Mouse (Mus musculus) small intestine, adult 2 months (tissue): ENCODE measurements around the gene Arhgef40. TPM values are rescaled to one million over a fixed set of nuclear protein-coding genes. Genes with fewer than 3 reads are reported as not detected.

Source experiments
- H3K27ac ChIP-seq: fragments of 200-500 bp; 2 replicates; pipeline ENCODE4 v1.5.1; 2012; ENCODE audit warnings: low read depth, low read length, control low read depth, inconsistent platforms; ENCODE audit not compliant: insufficient read depth
- H3K27me3 ChIP-seq: fragments of 200-500 bp; 2 replicates; pipeline ENCODE4 v1.6.1; 2012; ENCODE audit warnings: mild to moderate bottlenecking, moderate library complexity, low read length, inconsistent platforms; ENCODE audit not compliant: control insufficient read depth, insufficient read depth
- H3K36me3 ChIP-seq: fragments of 200-500 bp; 2 replicates; pipeline ENCODE4 v1.6.1; 2012; ENCODE audit warnings: mild to moderate bottlenecking, low read length, control low read depth, inconsistent platforms; ENCODE audit not compliant: control insufficient read depth, insufficient read depth
- H3K4me1 ChIP-seq: fragments of 200-500 bp; 2 replicates; pipeline ENCODE4 v1.6.1; 2012; ENCODE audit warnings: low read length, inconsistent platforms, mixed read lengths; ENCODE audit not compliant: control insufficient read depth, insufficient read depth, insufficient read length
- H3K4me3 ChIP-seq: fragments of 200-500 bp; 2 replicates; pipeline ENCODE4 v1.5.1; 2012; ENCODE audit warnings: low read depth, mild to moderate bottlenecking, control low read depth, inconsistent platforms, low read length, moderate library complexity
- CTCF ChIP-seq: fragments of 200-500 bp; IDR thresholded peaks from 2 replicates; pipeline ENCODE4 v1.5.1; 2012; ENCODE audit warnings: low read depth, mild to moderate bottlenecking, control low read depth, inconsistent platforms, low read length, moderate library complexity, mixed read lengths; ENCODE audit not compliant: insufficient replicate concordance, insufficient read length; ENCODE audit errors: extremely low read depth
- POLR2A ChIP-seq: fragments of 200-500 bp; IDR thresholded peaks from 2 replicates; pipeline ENCODE4 v1.6.1; 2012; ENCODE audit warnings: low read depth, mild to moderate bottlenecking, control low read depth, inconsistent platforms, low read length, moderate library complexity
- WGBS: fragments of 180-500 bp; shearing (Covaris S2); methylation state at CpG from one replicate; pipeline ENCODE4 v1.1.7; 2018; 5-methylcytosine and 5-hydroxymethylcytosine counted together
- polyA plus RNA-seq: library from polyadenylated mRNA; depleted of rRNA; stranded (reverse); fragments of >200 nt; gene quantifications from 2 replicates; pipeline ENCODE4 v1.2.3, GENCODE M21; 2012

Arhgef40 gene
- polyA plus RNA-seq, 1 experiment, result 19.1 TPM

DNA sequence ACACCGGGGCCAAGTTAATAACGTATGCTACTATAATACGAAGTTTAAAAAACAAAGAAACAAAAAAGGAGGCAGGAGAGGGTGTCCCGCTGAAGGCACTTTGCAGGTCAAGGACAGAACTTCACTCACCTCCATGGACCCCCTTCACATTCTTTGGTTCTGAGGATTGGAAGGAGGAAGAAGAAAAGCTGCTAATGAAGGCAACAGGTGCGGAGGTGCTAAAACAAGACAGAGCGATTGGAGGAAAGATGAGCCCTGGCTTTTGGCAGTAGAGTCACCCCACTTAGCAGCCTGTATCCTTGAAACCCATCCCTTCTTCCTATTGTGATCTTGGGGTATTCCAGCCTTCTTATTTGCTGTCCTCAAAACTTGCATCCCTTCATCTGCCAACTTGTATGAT, 25.3 kb downstream of the Arhgef40 start:
- no peak overlapping the region for H3K27ac ChIP-seq
- whole genome bisulfite sequencing, result 89% methylated on average over 6 of the region's 6 CpGs
- H3K27me3 ChIP-seq, result no peaks in the 10 kb centered on the region
- H3K4me1 ChIP-seq, result peaks cover 3% of the 10 kb centered on the region
- TF ChIP-seq CTCF (no peak), POLR2A (no peak)
- H3K36me3 ChIP-seq, result peaks cover 30% of the 10 kb centered on the region
- H3K4me3 ChIP-seq, result no peak overlapping the region

DNA sequence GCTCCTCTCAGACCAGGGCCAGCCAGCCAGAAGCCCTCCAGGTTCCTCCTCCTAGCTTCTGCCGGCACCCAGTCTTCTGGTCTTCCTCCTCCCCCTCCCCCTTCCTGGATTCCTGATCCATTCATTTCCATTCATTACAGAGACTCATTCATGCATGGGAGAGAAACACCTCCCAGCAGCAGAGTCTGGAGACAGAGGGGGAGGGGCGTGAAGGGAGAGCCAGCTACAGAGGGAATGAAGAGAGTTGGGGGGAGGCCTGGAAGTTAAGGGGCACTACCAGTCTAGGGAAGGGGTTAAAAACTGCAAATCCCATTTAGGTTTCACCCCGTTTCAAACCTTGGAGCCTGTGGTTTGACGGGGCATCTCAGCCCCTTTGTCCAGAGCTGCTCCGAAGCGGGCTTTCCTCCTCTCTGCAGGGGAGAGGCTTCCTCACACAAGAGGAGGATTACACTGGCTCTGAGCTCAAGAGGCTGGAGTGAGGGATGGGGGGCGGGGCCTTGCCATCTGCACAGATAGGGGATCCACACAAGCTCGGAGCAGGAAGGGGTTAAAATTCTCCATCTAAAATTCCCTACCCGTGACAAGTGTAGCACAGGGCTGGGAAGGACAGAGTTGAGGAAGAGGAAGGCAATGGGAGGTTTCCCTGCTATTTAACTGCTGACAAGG, 26.1 kb downstream of the Arhgef40 start:
- TF ChIP-seq CTCF (no peak), POLR2A (no peak)
- Histone ChIP-seq H3K36me3 (peaks cover 25% of the 10 kb centered on the region), H3K4me1 (peaks cover 5% of the 10 kb centered on the region), H3K27me3 (no peaks in the 10 kb centered on the region), H3K4me3 (no peak overlapping the region), H3K27ac (no peak overlapping the region)
- WGBS, result 62% methylated on average over 9 of the region's 9 CpGs

DNA sequence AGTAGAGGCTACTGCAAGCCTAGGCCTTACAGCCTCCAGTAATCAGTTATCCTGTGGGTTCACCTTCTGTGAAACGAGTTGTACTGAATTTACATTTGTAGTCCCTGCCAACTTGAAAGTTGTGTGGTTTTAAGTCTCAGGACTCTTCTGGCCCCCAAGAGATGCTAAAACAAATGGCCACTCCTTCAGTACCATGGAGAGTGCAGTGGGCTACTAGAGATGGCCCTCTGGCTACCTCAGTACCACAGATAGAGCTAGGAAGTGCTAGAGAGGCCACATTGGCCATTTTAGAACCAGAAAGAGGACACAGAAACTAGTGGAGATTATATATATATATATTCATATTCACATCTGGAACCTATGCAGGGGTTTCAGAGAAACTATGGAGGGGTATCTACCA, 27.2 kb downstream of the Arhgef40 start:
- TF ChIP-seq CTCF (no peak), POLR2A (no peak)
- H3K4me1 ChIP-seq, result peaks cover 14% of the 10 kb centered on the region
- peaks cover 14% of the 10 kb centered on the region for H3K36me3 ChIP-seq
- 73% methylated on average over 1 of the region's 1 CpGs for WGBS
- H3K27ac ChIP-seq, result no peak overlapping the region
- no peaks in the 10 kb centered on the region for H3K27me3 ChIP-seq
- no peak overlapping the region for H3K4me3 ChIP-seq

- Histone ChIP-seq H3K36me3 (peaks cover 10% of the 10 kb centered on the region), H3K27ac (no peak overlapping the region), H3K4me3 (no peak overlapping the region), H3K27me3 (no peaks in the 10 kb centered on the region), H3K4me1 (peaks cover 14% of the 10 kb centered on the region)
- 62% methylated on average over 4 of the region's 4 CpGs for WGBS
- TF ChIP-seq CTCF (no peak), POLR2A (no peak)
Observed at GRCm38 (mm10) chr14:52012085-52012484, 27.6 kb downstream of the Arhgef40 start.

DNA sequence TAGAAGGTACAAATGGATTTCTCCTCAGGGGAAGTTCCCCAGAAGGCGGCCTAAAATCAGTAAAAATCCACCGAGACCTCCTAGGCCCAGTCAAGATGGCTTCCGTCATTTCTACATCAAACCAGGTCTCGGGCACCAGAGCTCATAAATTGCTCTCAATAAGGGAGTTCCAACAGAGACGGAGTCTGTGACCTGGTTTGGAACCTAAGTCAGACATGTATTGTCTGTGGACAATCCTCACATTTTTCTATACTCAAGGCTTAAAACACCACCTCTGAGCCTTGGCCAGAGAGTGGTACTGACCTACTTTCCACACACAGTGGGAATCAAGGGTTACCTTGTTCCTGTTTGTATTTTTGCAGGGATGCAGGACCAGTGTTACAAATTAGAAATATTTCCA, 28.0 kb downstream of the Arhgef40 start:
- no peak overlapping the region for H3K4me3 ChIP-seq

GRCm38 (mm10) chr14:52013021-52013610, 28.6 kb downstream of the Arhgef40 start:
- Histone ChIP-seq H3K27me3 (no peaks in the 10 kb centered on the region), H3K36me3 (peaks cover 6% of the 10 kb centered on the region; the same call in 1 of the 2 replicates), H3K4me1 (peaks cover 14% of the 10 kb centered on the region), H3K27ac (peak overlapping the region; percentile 51; the same call in 1 of the 2 replicates), H3K4me3 (no peak overlapping the region)
- TF ChIP-seq POLR2A, result no peak
- TF ChIP-seq CTCF, result no peak
- WGBS, result 81% methylated on average over 8 of the region's 8 CpGs

More for the DNA sequence above, 28.0 kb downstream of the Arhgef40 start:
- 89% methylated on average over 5 of the region's 5 CpGs for WGBS
- H3K4me1 ChIP-seq, result peaks cover 14% of the 10 kb centered on the region
- no peak overlapping the region for H3K27ac ChIP-seq
- H3K27me3 ChIP-seq, result no peaks in the 10 kb centered on the region
- H3K36me3 ChIP-seq, result peaks cover 8% of the 10 kb centered on the region; the same call in 1 of the 2 replicates
- TF ChIP-seq POLR2A (no peak), CTCF (no peak)

- Histone ChIP-seq H3K36me3 (no peaks in the 10 kb centered on the region), H3K27me3 (no peaks in the 10 kb centered on the region), H3K4me1 (peaks cover 20% of the 10 kb centered on the region), H3K4me3 (peak overlapping the region; percentile 56), H3K27ac (peak overlapping the region; percentile 51)
- WGBS, result 6% methylated on average over 18 of the region's 24 CpGs
- TF ChIP-seq CTCF (no peak), POLR2A (no peak)
Observed at GRCm38 (mm10) chr14:52013771-52014219, 29.3 kb downstream of the Arhgef40 start.
